Mouse (Mus musculus) stomach, postnatal 0 days (tissue): ENCODE measurements at regions not wholly inside any gene's neighbourhood (a gene's known extent, or its start where the extent isn't known, plus 50 kb on each side); places are given as distances from the start of the nearest gene placed in this dataset.

Experiments used
- ATAC-seq: fragments of 200-750 bp; cut with Nextera tagmentation; 2 replicates; pipeline ENCODE4 v1.8.0; 2017; ENCODE audit not compliant: low FRiP score, low TSS enrichment
- DNase-seq: peaks from one replicate; pipeline ENCODE4 v3.0.0-alpha.2; 2016; ENCODE audit warnings: low spot score
- H3K27ac ChIP-seq: fragments of 300-500 bp; sonication (generic); replicated peaks from 2 replicates; pipeline ENCODE4 v1.5.1; 2014; ENCODE audit warnings: mild to moderate bottlenecking, control low read depth
- H3K27me3 ChIP-seq: fragments of 300-500 bp; sonication (generic); 2 replicates; pipeline ENCODE4 v1.6.1; 2014; ENCODE audit warnings: low read length; ENCODE audit not compliant: control insufficient read depth, insufficient read depth
- H3K36me3 ChIP-seq: fragments of 300-500 bp; sonication (generic); 2 replicates; pipeline ENCODE4 v1.6.1; 2014; ENCODE audit warnings: low read length, mixed read lengths; ENCODE audit not compliant: control insufficient read depth, insufficient read depth
- H3K4me1 ChIP-seq: fragments of 300-500 bp; sonication (generic); replicated peaks from 2 replicates; pipeline ENCODE4 v1.6.1; 2014; ENCODE audit warnings: antibody characterized with exemption; ENCODE audit not compliant: control insufficient read depth, insufficient read depth
- H3K4me2 ChIP-seq: fragments of 300-500 bp; sonication (generic); replicated peaks from 2 replicates; pipeline ENCODE4 v1.6.1; 2014; ENCODE audit warnings: low read depth, mild to moderate bottlenecking, control low read depth, moderate library complexity
- H3K4me3 ChIP-seq: fragments of 300-500 bp; sonication (generic); 2 replicates; pipeline ENCODE4 v1.5.1; 2014; ENCODE audit warnings: low read depth, low read length, control low read depth
- H3K9ac ChIP-seq: fragments of 300-500 bp; sonication (generic); 2 replicates; pipeline ENCODE4 v1.6.1; 2014; ENCODE audit warnings: mild to moderate bottlenecking, low read length, control low read depth, mixed read lengths
- H3K9me3 ChIP-seq: fragments of 300-500 bp; sonication (generic); 2 replicates; pipeline ENCODE4 v1.6.1; 2016; ENCODE audit warnings: low read length; ENCODE audit not compliant: control insufficient read depth
- CTCF ChIP-seq: IDR thresholded peaks from 2 replicates; pipeline ENCODE4 v1.5.1; 2016; ENCODE audit warnings: antibody characterized with exemption, low read depth, mild to moderate bottlenecking, moderate library complexity
- EP300 ChIP-seq: optimal IDR thresholded peaks from 2 replicates; pipeline ENCODE3; 2016; ENCODE audit warnings: antibody characterized with exemption
- WGBS: fragments of 180-500 bp; shearing (Covaris S2); extraction: QIAGEN DNeasy Blood & Tissue Kit; methylation state at CpG from one replicate; pipeline ENCODE4 v1.1.7; 2014; 5-methylcytosine and 5-hydroxymethylcytosine counted together

- Histone ChIP-seq H3K9me3 (no peaks in the 10 kb centered on the region), H3K27ac (no peak overlapping the region), H3K27me3 (no peaks in the 10 kb centered on the region), H3K4me1 (no peaks in the 10 kb centered on the region), H3K4me3 (no peak overlapping the region), H3K36me3 (no peaks in the 10 kb centered on the region), H3K9ac (no peak overlapping the region), H3K4me2 (no peak overlapping the region)
- ATAC-seq (no peak), DNase-seq (no peak)
- no peak for TF ChIP-seq EP300
- TF ChIP-seq CTCF = no peak
These were observed 972.3 kb downstream of the Ttll7 start for GRCm38 (mm10) chr3:147824451-147824850.

GRCm38 (mm10) chr3:147814080-147814650, 962.0 kb downstream of the Ttll7 start:
- no peak for TF ChIP-seq CTCF
- no peak for TF ChIP-seq EP300
- no peak for ATAC-seq

GRCm38 (mm10) chr3:147802546-147802945, 950.4 kb downstream of the Ttll7 start:
- DNase-seq (no peak), ATAC-seq (no peak)
- Histone ChIP-seq H3K36me3 (no peaks in the 10 kb centered on the region), H3K4me3 (no peak overlapping the region), H3K4me1 (no peaks in the 10 kb centered on the region), H3K27me3 (no peaks in the 10 kb centered on the region), H3K27ac (no peak overlapping the region), H3K9ac (no peak overlapping the region), H3K4me2 (no peak overlapping the region), H3K9me3 (no peaks in the 10 kb centered on the region)
- TF ChIP-seq EP300 (no peak), CTCF (no peak)
- WGBS = 78% methylated on average over 4 of the region's 4 CpGs

More at GRCm38 (mm10) chr3:147814080-147814650, 962.0 kb downstream of the Ttll7 start:
- no peak overlapping the region for H3K9ac ChIP-seq
- H3K4me3 ChIP-seq = no peak overlapping the region
- H3K4me1 ChIP-seq = no peaks in the 10 kb centered on the region
- H3K27ac ChIP-seq = no peak overlapping the region
- no peaks in the 10 kb centered on the region for H3K9me3 ChIP-seq
- H3K27me3 ChIP-seq = no peaks in the 10 kb centered on the region
- no peaks in the 10 kb centered on the region for H3K36me3 ChIP-seq
- no peak for DNase-seq
- H3K4me2 ChIP-seq = no peak overlapping the region

- no peaks in the 10 kb centered on the region for H3K4me1 ChIP-seq
- H3K27ac ChIP-seq = no peak overlapping the region
- H3K9ac ChIP-seq = no peak overlapping the region
- no peak overlapping the region for H3K4me2 ChIP-seq
- no peaks in the 10 kb centered on the region for H3K9me3 ChIP-seq
- H3K27me3 ChIP-seq = no peaks in the 10 kb centered on the region
- no peak for TF ChIP-seq CTCF
- no peak for TF ChIP-seq EP300
- H3K4me3 ChIP-seq = no peak overlapping the region
- no peaks in the 10 kb centered on the region for H3K36me3 ChIP-seq
- no peak for DNase-seq
- 67% methylated on average over 8 of the region's 8 CpGs for WGBS
- ATAC-seq = no peak
These were observed 944.4 kb downstream of the Ttll7 start for GRCm38 (mm10) chr3:147796524-147796923.

GRCm38 (mm10) chr3:147795116-147795515, 942.9 kb downstream of the Ttll7 start:
- H3K4me3 ChIP-seq = no peak overlapping the region
- no peaks in the 10 kb centered on the region for H3K27me3 ChIP-seq
- H3K9ac ChIP-seq = no peak overlapping the region
- DNase-seq = no peak
- TF ChIP-seq EP300 (no peak), CTCF (no peak)
- no peak overlapping the region for H3K27ac ChIP-seq
- H3K4me2 ChIP-seq = no peak overlapping the region
- no peaks in the 10 kb centered on the region for H3K36me3 ChIP-seq
- no peaks in the 10 kb centered on the region for H3K4me1 ChIP-seq
- no peak for ATAC-seq
- no peaks in the 10 kb centered on the region for H3K9me3 ChIP-seq

GRCm38 (mm10) chr3:147786555-147786954, 934.4 kb downstream of the Ttll7 start:
- H3K27ac ChIP-seq = no peak overlapping the region
- no peaks in the 10 kb centered on the region for H3K9me3 ChIP-seq
- TF ChIP-seq EP300 (no peak), CTCF (no peak)
- DNase-seq (no peak), ATAC-seq (no peak)
- no peaks in the 10 kb centered on the region for H3K4me1 ChIP-seq
- WGBS = 78% methylated on average over 2 of the region's 2 CpGs
- no peak overlapping the region for H3K9ac ChIP-seq
- no peaks in the 10 kb centered on the region for H3K27me3 ChIP-seq
- no peaks in the 10 kb centered on the region for H3K36me3 ChIP-seq
- no peak overlapping the region for H3K4me2 ChIP-seq
- H3K4me3 ChIP-seq = no peak overlapping the region
